17 mouse cellular contexts compared by ENCODE assay signal in the genomic region with DNA sequence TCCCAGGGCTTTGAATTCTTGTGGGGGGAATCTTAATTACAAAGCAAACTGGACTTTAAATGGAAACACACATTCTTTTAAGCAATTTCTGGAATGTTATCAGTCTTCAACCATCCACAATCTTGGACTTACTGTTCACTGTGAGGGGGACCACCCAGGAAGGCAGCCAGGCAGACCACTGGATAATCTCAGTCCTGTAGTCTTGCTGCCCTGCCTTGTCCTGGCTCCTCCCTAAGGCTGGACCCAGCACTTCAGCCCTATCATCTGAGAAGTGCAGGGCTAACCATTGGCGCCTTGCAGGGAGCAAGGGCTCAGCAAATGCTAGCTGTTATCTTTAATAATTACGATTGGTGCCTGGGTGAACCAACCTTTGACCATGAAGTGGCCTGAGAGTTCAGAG. TPM values are rescaled to one million over a fixed set of nuclear protein-coding genes. Genes with fewer than 3 reads are reported as not detected.
DNase-seq lines count a peak whose midpoint lies in the region; TF ChIP-seq lines count a peak whose summit lies in the region.
"Had no signal": no experiment of that assay in that cellular context is flagged by ENCODE, and none has a peak within 500 bp of the region (broad histone marks: within the 10 kb centered on the region; RNA-seq: fewer than 3 reads in every experiment).

No protein-coding gene starts in this region.

- no peak for DNase-seq in gastrocnemius, adult 2 months
- no peak for DNase-seq in gastrocnemius, postnatal 14 days
- DNase-seq in kidney, postnatal 4 days: peak; percentile 37 to 63
- no peak for DNase-seq in kidney, adult 2 months
- peak; percentile 40 for DNase-seq in embryo, embryonic 10.5 days (ENCODE audit: low spot score)
- peak; percentile 48 to 83 for DNase-seq in lung, postnatal 4 days
- no peak for DNase-seq in cerebellum, adult 2 months
- DNase-seq in cerebellum, postnatal 4 days (ENCODE audit: low spot score in 2 of 2): no peak
- DNase-seq: spleen, adult 18-20 months; thymus, adult 2 months had no signal

- H3K4me3 ChIP-seq in gastrocnemius, adult 2 months: no peak overlapping the region
- no peak overlapping the region for H3K4me3 ChIP-seq in kidney, adult 2 months (ENCODE audit: insufficient read depth, low read depth, low read length)
- H3K4me3 ChIP-seq in cerebellum, adult 2 months (replicated peaks; ENCODE audit: insufficient read depth, low read depth, low read length): no peak overlapping the region
- H3K4me3 ChIP-seq: limb, embryonic 15.5 days; midbrain, embryonic 12.5 days had no signal

- TF ChIP-seq CTCF in gastrocnemius, adult 2 months (IDR thresholded peaks at IDR 0.05): no peak
- TF ChIP-seq CTCF in kidney, adult 2 months (conservative IDR thresholded peaks at IDR 0.05; ENCODE audit: insufficient read depth, insufficient read length, low read depth, low read length): no peak
- no peak for TF ChIP-seq CTCF in cerebellum, adult 2 months (IDR thresholded peaks at IDR 0.05; ENCODE audit: borderline replicate concordance, insufficient read depth, low read depth, low read length)

- H3K36me3 ChIP-seq in kidney, adult 2 months (ENCODE audit: control insufficient read depth, insufficient read depth, low read length): no peaks in the 10 kb centered on the region
- H3K36me3 ChIP-seq: limb, embryonic 15.5 days; midbrain, embryonic 12.5 days had no signal

- no peaks in the 10 kb centered on the region for H3K27me3 ChIP-seq in kidney, adult 2 months (replicated peaks; ENCODE audit: control insufficient read depth, insufficient read depth, low read length)
- H3K27me3 ChIP-seq in cerebellum, adult 2 months (ENCODE audit: control insufficient read depth, insufficient read depth, low read length): no peaks in the 10 kb centered on the region
- H3K27me3 ChIP-seq: limb, embryonic 15.5 days; midbrain, embryonic 12.5 days had no signal

- H3K4me1 ChIP-seq in kidney, adult 2 months (ENCODE audit: control insufficient read depth, insufficient read depth, low read length): no peaks in the 10 kb centered on the region
- peaks cover 14% of the 10 kb centered on the region for H3K4me1 ChIP-seq in cerebellum, adult 2 months (ENCODE audit: control insufficient read depth, insufficient read depth, low read length)

- 69% methylated on average over 2 of the region's 2 CpGs for whole genome bisulfite sequencing in kidney, adult 2 months
- WGBS in cerebellum, adult 2 months: 96% methylated on average over 2 of the region's 2 CpGs

- H3K27ac ChIP-seq in gastrocnemius, adult 2 months: peak overlapping the region; percentile 39
- no peak overlapping the region for H3K27ac ChIP-seq in kidney, adult 2 months (ENCODE audit: insufficient read depth, low read depth, low read length)
- H3K27ac ChIP-seq in cerebellum, adult 2 months (ENCODE audit: insufficient read depth, low read length): no peak overlapping the region
- H3K27ac ChIP-seq: limb, embryonic 15.5 days; midbrain, embryonic 12.5 days had no signal

- intact Hi-C loops in gastrocnemius, adult 2 months (cut with DNase I): no loop called here
- intact Hi-C loops in gastrocnemius, postnatal 14 days (cut with DNase I; ENCODE audit: low total_unique reads): no loop called here

- TF ChIP-seq POLR2A in kidney, adult 2 months (IDR thresholded peaks at IDR 0.05; ENCODE audit: low read depth, low read length): no peak
- TF ChIP-seq POLR2A in cerebellum, adult 2 months (IDR thresholded peaks at IDR 0.05; ENCODE audit: borderline replicate concordance, insufficient read depth, low read length): no peak

RNA-seq across cellular contexts. Expression of a gene that starts 37.3 kb away (rescaled TPM):
- not detected for total RNA-seq in gastrocnemius, adult 2 months (2021)
- not detected for total RNA-seq in gastrocnemius, postnatal 14 days (2021)
- not detected in 2 replicates for polyA plus RNA-seq in kidney, adult 2 months (2012; rRNA removed)
- not detected in 2 replicates for polyA plus RNA-seq in cerebellum, adult 2 months (2012; rRNA removed)
- total RNA-seq: adrenal gland, postnatal 36 days; common myeloid progenitor, adult 5-6 weeks; heart, postnatal 10 days had no signal
- polyA plus RNA-seq: inflammation-experienced regulatory T-cells, adult 6 months; midbrain, embryonic 12.5 days; neural tube, embryonic 11.5 days had no signal

Comparison
In these comparisons a context has a peak if more than half of its experiments do, and no peak if none do; other contexts are left out.
1. DNase-seq: peak in kidney, postnatal 4 days (2 of 2), embryo, embryonic 10.5 days (single experiment) and lung, postnatal 4 days (2 of 2); none in gastrocnemius, adult 2 months (single experiment), gastrocnemius, postnatal 14 days (single experiment), kidney, adult 2 months (single experiment), cerebellum, adult 2 months (0 of 2) and cerebellum, postnatal 4 days (0 of 2).